Mouse (Mus musculus) left cerebral cortex, adult 2 months (tissue): ENCODE results near the gene Cntrl. TPM values are rescaled to one million over a fixed set of nuclear protein-coding genes. Genes with fewer than 3 reads are reported as not detected.

Source experiments
- DNase-seq, 2 experiments: peaks; one replicate each; pipeline ENCODE4 v3.0.0; 2021 to 2022; ENCODE audit warnings: low spot score in 2 of 2, mixed read lengths in 1 of 2; ENCODE audit errors: extremely low spot score in 1 of 2
- H3K27ac ChIP-seq: fragments of 200-600 bp; 2 replicates; pipeline ENCODE4 v1.8.1; 2022
- H3K4me3 ChIP-seq: fragments of 200-600 bp; 2 replicates; pipeline ENCODE4 v1.8.1; 2022
- CTCF ChIP-seq: fragments of 200-600 bp; IDR thresholded peaks from 2 replicates; pipeline ENCODE4 v1.8.1; 2022; ENCODE audit warnings: antibody characterized with exemption, mild to moderate bottlenecking, moderate library complexity
- intact Hi-C: fragments of 180-260 bp; cut with DNase I; formaldehyde crosslinking; loops from one replicate; pipeline ENCODE4 v1.15.1; 2025
- long read RNA-seq, 2 experiments: library from polyadenylated mRNA; stranded (forward); transcript quantifications; one replicate each; pipeline ENCODE4 v2.0.0; 2021; ENCODE audit warnings: borderline mapping rate in 2 of 2
- total RNA-seq, 2 experiments: library from RNA; stranded (reverse); gene quantifications; 2 replicates each; pipeline ENCODE4 v1.2.3; 2021

Gene Cntrl
- 1 to 10 TPM; 9.0 to 9.6 TPM for total RNA-seq
- long read RNA-seq, experiment 1, partial matches to known transcripts = 0 of 3 reads
- long read RNA-seq, experiment 1, other reads (novel, unspliced or antisense) = 3 of 3 reads
- long read RNA-seq, experiment 2, partial matches to known transcripts = 1 of 6 reads
- long read RNA-seq, experiment 2, other reads (novel, unspliced or antisense) = 5 of 6 reads

- DNase-seq = peak; percentile 90 to 91
- TF ChIP-seq CTCF = no peak
- intact Hi-C loops = loop anchor here (1.0 to 5.0 kb wide), 3 partner anchors 64 to 282 kb away; partner anchors contain the start of gene Fbxw2
- peak within 1 kb of the TSS; percentile 83 for H3K4me3 ChIP-seq
- H3K27ac ChIP-seq = peak within 1 kb of the TSS; percentile 94
Observed at GRCm38 (mm10) chr2:35109141-35109923, at the start of gene Cntrl. Gene Cntrl (plus strand): TSS chr2:35109492.

GRCm38 (mm10) chr2:35060256-35060655 lies 49.0 kb upstream of the Cntrl start:
- no peak overlapping the region for H3K4me3 ChIP-seq
- no peak for DNase-seq
- intact Hi-C loops = no loop called here
- no peak for TF ChIP-seq CTCF
- H3K27ac ChIP-seq = no peak overlapping the region

- no peak for DNase-seq
- TF ChIP-seq CTCF = no peak
- no peak overlapping the region for H3K27ac ChIP-seq
- intact Hi-C loops = no loop called here
- H3K4me3 ChIP-seq = no peak overlapping the region
Observed at GRCm38 (mm10) chr2:35060897-35061296, 48.4 kb upstream of the Cntrl start.

GRCm38 (mm10) chr2:35061338-35061737 lies 48.0 kb upstream of the Cntrl start, which contains the start of gene Hc:
Gene Hc (minus strand): TSS chr2:35061438.
- DNase-seq = no peak
- no peak for TF ChIP-seq CTCF
- intact Hi-C loops = no loop called here
- H3K4me3 ChIP-seq = no peak within 1 kb of the TSS
- H3K27ac ChIP-seq = no peak within 1 kb of the TSS

GRCm38 (mm10) chr2:35063333-35064030 lies 45.8 kb upstream of the Cntrl start:
- no peak overlapping the region for H3K27ac ChIP-seq
- TF ChIP-seq CTCF = no peak
- intact Hi-C loops = no loop called here
- H3K4me3 ChIP-seq = no peak overlapping the region
- no peak for DNase-seq

GRCm38 (mm10) chr2:35066525-35067082 lies 42.7 kb upstream of the Cntrl start:
- Histone ChIP-seq H3K27ac (no peak overlapping the region), H3K4me3 (no peak overlapping the region)
- TF ChIP-seq CTCF = no peak
- DNase-seq = no peak
- intact Hi-C loops = no loop called here

- no peak for DNase-seq
- TF ChIP-seq CTCF = no peak
- intact Hi-C loops = no loop called here
Observed at GRCm38 (mm10) chr2:35067117-35067516, 42.2 kb upstream of the Cntrl start.

GRCm38 (mm10) chr2:35069124-35069523 lies 40.2 kb upstream of the Cntrl start:
- Histone ChIP-seq H3K4me3 (no peak overlapping the region), H3K27ac (no peak overlapping the region)
- no peak for DNase-seq
- intact Hi-C loops = no loop called here
- TF ChIP-seq CTCF = no peak

More at GRCm38 (mm10) chr2:35067117-35067516, 42.2 kb upstream of the Cntrl start:
- no peak overlapping the region for H3K27ac ChIP-seq
- H3K4me3 ChIP-seq = no peak overlapping the region

GRCm38 (mm10) chr2:35070275-35070674 lies 39.0 kb upstream of the Cntrl start:
- TF ChIP-seq CTCF = no peak

GRCm38 (mm10) chr2:35072547-35072946 lies 36.7 kb upstream of the Cntrl start:
- Histone ChIP-seq H3K4me3 (no peak overlapping the region), H3K27ac (no peak overlapping the region)
- intact Hi-C loops = no loop called here
- no peak for TF ChIP-seq CTCF
- DNase-seq = no peak

More at GRCm38 (mm10) chr2:35070275-35070674, 39.0 kb upstream of the Cntrl start:
- intact Hi-C loops = no loop called here
- no peak for DNase-seq
- Histone ChIP-seq H3K4me3 (no peak overlapping the region), H3K27ac (no peak overlapping the region)

- no peak for TF ChIP-seq CTCF
- no peak for DNase-seq
- Histone ChIP-seq H3K4me3 (no peak overlapping the region), H3K27ac (no peak overlapping the region)
- intact Hi-C loops = no loop called here
Observed at GRCm38 (mm10) chr2:35074328-35074727, 35.0 kb upstream of the Cntrl start.

- TF ChIP-seq CTCF = no peak
- Histone ChIP-seq H3K4me3 (no peak overlapping the region), H3K27ac (no peak overlapping the region)
- intact Hi-C loops = no loop called here
- no peak for DNase-seq
Observed at GRCm38 (mm10) chr2:35079166-35079565, 30.1 kb upstream of the Cntrl start.
